Mouse (Mus musculus) cerebellum, adult 2 months (tissue): ENCODE measurements around the gene Ccnjl.

ENCODE experiments used
- CTCF ChIP-seq: fragments of 200-500 bp; IDR thresholded peaks from 2 replicates; pipeline ENCODE4 v1.5.1; 2011; ENCODE audit warnings: low read depth, mild to moderate bottlenecking, control low read depth, low read length, moderate library complexity, borderline replicate concordance; ENCODE audit not compliant: insufficient read depth
- POLR2A ChIP-seq: fragments of 200-500 bp; IDR thresholded peaks from 2 replicates; pipeline ENCODE4 v1.6.1; 2011; ENCODE audit warnings: low read length, control low read depth, borderline replicate concordance; ENCODE audit not compliant: insufficient read depth

GRCm38 (mm10) chr11:43548148-43548547, 19.6 kb downstream of the Ccnjl start:
- TF ChIP-seq CTCF (no peak), POLR2A (no peak)
